Mouse (Mus musculus): ENCODE data around the gene Naa25. TPM values are rescaled to one million over a fixed set of nuclear protein-coding genes. Genes with fewer than 3 reads are reported as not detected.

Naa25 gene
- polyA plus RNA-seq, 1 experiment from 2014 or later = 28.3 TPM

GRCm38 (mm10) chr5:121383857-121384756 is 13.6 kb upstream of the Naa25 start:
- WGBS = 43% methylated on average over 10 of the region's 10 CpGs
- H3K4me1 ChIP-seq (replicated peaks) = peaks cover 33% of the 10 kb centered on the region
- peak overlapping the region; percentile 56 for H3K9ac ChIP-seq
- H3K4me2 ChIP-seq = peak overlapping the region; percentile 86
- H3K27ac ChIP-seq = peak overlapping the region; percentile 84
- H3K4me3 ChIP-seq = peak overlapping the region; percentile 56
- H3K36me3 ChIP-seq = peaks cover 33% of the 10 kb centered on the region
- ATAC-seq (replicated peaks; ENCODE audit: insufficient number of reproducible peaks, insufficient read depth, low FRiP score, low read depth) = no peak
- 0 out of 2 replicates have a peak, but pooled peaks cover 5% of the 10 kb centered on the region for H3K9me3 ChIP-seq (replicated peaks)
- no peaks in the 10 kb centered on the region for H3K27me3 ChIP-seq

GRCm38 (mm10) chr5:121384757-121385460 is 12.8 kb upstream of the Naa25 start:
- H3K27ac ChIP-seq = peak overlapping the region; percentile 84
- peaks cover 33% of the 10 kb centered on the region for H3K4me1 ChIP-seq (replicated peaks)
- no peaks in the 10 kb centered on the region for H3K27me3 ChIP-seq
- peak overlapping the region; percentile 56 for H3K9ac ChIP-seq
- peak overlapping the region; percentile 86 for H3K4me2 ChIP-seq
- peak overlapping the region; percentile 56 for H3K4me3 ChIP-seq
- peaks cover 25% of the 10 kb centered on the region for H3K36me3 ChIP-seq
- ATAC-seq (replicated peaks; ENCODE audit: insufficient number of reproducible peaks, insufficient read depth, low FRiP score, low read depth) = peak; percentile 78
- 1% methylated on average over 47 of the region's 47 CpGs for WGBS
- 0 out of 2 replicates have a peak, but pooled peaks cover 5% of the 10 kb centered on the region for H3K9me3 ChIP-seq (replicated peaks)

GRCm38 (mm10) chr5:121385461-121386119 is 12.1 kb upstream of the Naa25 start, which contains the start of gene Trafd1:
TSS of gene Trafd1 (minus strand) at chr5:121385632.
- peak within 1 kb of the TSS; percentile 56 for H3K4me3 ChIP-seq
- H3K27me3 ChIP-seq = no peaks in the 10 kb centered on the region

GRCm38 (mm10) chr5:121386120-121386909 is 11.4 kb upstream of the Naa25 start:
- no peak for ATAC-seq (replicated peaks; ENCODE audit: insufficient number of reproducible peaks, insufficient read depth, low FRiP score, low read depth)
- 37% methylated on average over 22 of the region's 22 CpGs for WGBS
- H3K27ac ChIP-seq = no peak overlapping the region
- peak overlapping the region; percentile 86 for H3K4me2 ChIP-seq
- peak overlapping the region; percentile 56 for H3K4me3 ChIP-seq
- no peaks in the 10 kb centered on the region for H3K9me3 ChIP-seq (replicated peaks)
- no peak overlapping the region for H3K9ac ChIP-seq
- H3K27me3 ChIP-seq = no peaks in the 10 kb centered on the region
- peaks cover 12% of the 10 kb centered on the region; the same call in 1 of the 2 replicates for H3K36me3 ChIP-seq
- peaks cover 33% of the 10 kb centered on the region for H3K4me1 ChIP-seq (replicated peaks)

More at GRCm38 (mm10) chr5:121385461-121386119, 12.1 kb upstream of the Naa25 start, which contains the start of gene Trafd1:
- Histone ChIP-seq H3K9me3 (replicated peaks) (0 out of 2 replicates have a peak, but pooled peaks cover 5% of the 10 kb centered on the region), H3K36me3 (peaks cover 20% of the 10 kb centered on the region), H3K4me1 (replicated peaks) (peaks cover 33% of the 10 kb centered on the region), H3K9ac (peak within 1 kb of the TSS; percentile 56), H3K27ac (peak within 1 kb of the TSS; percentile 84), H3K4me2 (peak within 1 kb of the TSS; percentile 86)
- under 1% methylated on average over 43 of the region's 45 CpGs for WGBS
- peak; percentile 93 for ATAC-seq (replicated peaks; ENCODE audit: insufficient number of reproducible peaks, insufficient read depth, low FRiP score, low read depth)

GRCm38 (mm10) chr5:121387126-121387525 is 10.6 kb upstream of the Naa25 start:
- Histone ChIP-seq H3K27ac (no peak overlapping the region), H3K9me3 (replicated peaks) (no peaks in the 10 kb centered on the region), H3K9ac (no peak overlapping the region)

GRCm38 (mm10) chr5:121389106-121389505 is 8.6 kb upstream of the Naa25 start:
- WGBS = 76% methylated on average over 7 of the region's 7 CpGs
- Histone ChIP-seq H3K4me2 (no peak overlapping the region), H3K36me3 (no peaks in the 10 kb centered on the region), H3K4me1 (replicated peaks) (peaks cover 19% of the 10 kb centered on the region), H3K27ac (no peak overlapping the region), H3K4me3 (no peak overlapping the region), H3K27me3 (no peaks in the 10 kb centered on the region), H3K9me3 (replicated peaks) (no peaks in the 10 kb centered on the region), H3K9ac (no peak overlapping the region)
- ATAC-seq (replicated peaks; ENCODE audit: insufficient number of reproducible peaks, insufficient read depth, low FRiP score, low read depth) = no peak

More at GRCm38 (mm10) chr5:121387126-121387525, 10.6 kb upstream of the Naa25 start:
- WGBS = 53% methylated on average over 4 of the region's 4 CpGs
- no peak for ATAC-seq (replicated peaks; ENCODE audit: insufficient number of reproducible peaks, insufficient read depth, low FRiP score, low read depth)
- no peak overlapping the region for H3K4me2 ChIP-seq
- H3K4me1 ChIP-seq (replicated peaks) = peaks cover 33% of the 10 kb centered on the region
- H3K4me3 ChIP-seq = no peak overlapping the region
- no peaks in the 10 kb centered on the region for H3K27me3 ChIP-seq
- peaks cover 6% of the 10 kb centered on the region; the same call in 1 of the 2 replicates for H3K36me3 ChIP-seq

GRCm38 (mm10) chr5:121389691-121390090 is 8.0 kb upstream of the Naa25 start:
- H3K27me3 ChIP-seq = no peaks in the 10 kb centered on the region
- no peak overlapping the region for H3K27ac ChIP-seq
- no peak overlapping the region for H3K4me2 ChIP-seq
- no peak overlapping the region for H3K4me3 ChIP-seq
- peaks cover 13% of the 10 kb centered on the region for H3K4me1 ChIP-seq (replicated peaks)
- H3K36me3 ChIP-seq = no peaks in the 10 kb centered on the region
- ATAC-seq (replicated peaks; ENCODE audit: insufficient number of reproducible peaks, insufficient read depth, low FRiP score, low read depth) = no peak
- H3K9me3 ChIP-seq (replicated peaks) = no peaks in the 10 kb centered on the region
- no peak overlapping the region for H3K9ac ChIP-seq

GRCm38 (mm10) chr5:121392667-121393380 is 4.9 kb upstream of the Naa25 start:
- H3K4me3 ChIP-seq = no peak overlapping the region
- no peak overlapping the region for H3K4me2 ChIP-seq
- no peaks in the 10 kb centered on the region for H3K9me3 ChIP-seq (replicated peaks)
- H3K27ac ChIP-seq = no peak overlapping the region
- no peaks in the 10 kb centered on the region for H3K4me1 ChIP-seq (replicated peaks)
- no peaks in the 10 kb centered on the region for H3K36me3 ChIP-seq
- no peak for ATAC-seq (replicated peaks; ENCODE audit: insufficient number of reproducible peaks, insufficient read depth, low FRiP score, low read depth)
- 52% methylated on average over 16 of the region's 16 CpGs for WGBS
- H3K9ac ChIP-seq = no peak overlapping the region
- H3K27me3 ChIP-seq = no peaks in the 10 kb centered on the region

- Histone ChIP-seq H3K4me3 (no peak overlapping the region), H3K4me1 (replicated peaks) (peaks cover under 1% of the 10 kb centered on the region; the same call in 1 of the 2 replicates), H3K4me2 (no peak overlapping the region), H3K27ac (no peak overlapping the region), H3K36me3 (no peaks in the 10 kb centered on the region), H3K9me3 (replicated peaks) (no peaks in the 10 kb centered on the region), H3K9ac (no peak overlapping the region), H3K27me3 (no peaks in the 10 kb centered on the region)
- WGBS = 75% methylated on average over 3 of the region's 3 CpGs
- no peak for ATAC-seq (replicated peaks; ENCODE audit: insufficient number of reproducible peaks, insufficient read depth, low FRiP score, low read depth)
These were observed 4.3 kb upstream of the Naa25 start for GRCm38 (mm10) chr5:121393402-121393801.

- no peak overlapping the region for H3K27ac ChIP-seq
- H3K9me3 ChIP-seq (replicated peaks) = no peaks in the 10 kb centered on the region
- H3K4me2 ChIP-seq = no peak overlapping the region
- no peak for ATAC-seq (replicated peaks; ENCODE audit: insufficient number of reproducible peaks, insufficient read depth, low FRiP score, low read depth)
- no peak overlapping the region for H3K9ac ChIP-seq
- H3K4me1 ChIP-seq (replicated peaks) = peaks cover 18% of the 10 kb centered on the region
- no peak overlapping the region for H3K4me3 ChIP-seq
- H3K27me3 ChIP-seq = no peaks in the 10 kb centered on the region
- no peaks in the 10 kb centered on the region for H3K36me3 ChIP-seq
- 77% methylated on average over 5 of the region's 5 CpGs for WGBS
These were observed 2.1 kb upstream of the Naa25 start for GRCm38 (mm10) chr5:121395621-121396020.
